Mouse (Mus musculus) forebrain, postnatal 0 days (tissue): ENCODE data around the gene Spdef. TPM values are rescaled to one million over a fixed set of nuclear protein-coding genes. Genes with fewer than 3 reads are reported as not detected.

Experiments used
- ATAC-seq: fragments of 200-750 bp; cut with Nextera tagmentation; 2 replicates; pipeline ENCODE4 v1.8.0; 2017; ENCODE audit warnings: mild to moderate bottlenecking, moderate library complexity
- DNase-seq: peaks from one replicate; pipeline ENCODE4 v3.0.0-alpha.2; 2015
- H3K27ac ChIP-seq: fragments of 300-500 bp; sonication (generic); 2 replicates; pipeline ENCODE4 v1.5.1; 2014; ENCODE audit warnings: low read depth, mild to moderate bottlenecking, antibody characterized with exemption, low read length, moderate library complexity, mixed read lengths
- H3K27me3 ChIP-seq: fragments of 300-500 bp; sonication (generic); 2 replicates; pipeline ENCODE4 v1.6.1; 2014; ENCODE audit warnings: mild to moderate bottlenecking, low read length, mixed read lengths; ENCODE audit not compliant: insufficient read depth
- H3K36me3 ChIP-seq: fragments of 300-500 bp; sonication (generic); 2 replicates; pipeline ENCODE4 v1.6.1; 2014; ENCODE audit warnings: mild to moderate bottlenecking, moderate library complexity; ENCODE audit not compliant: insufficient read depth
- H3K4me1 ChIP-seq: fragments of 300-500 bp; sonication (generic); 2 replicates; pipeline ENCODE4 v1.6.1; 2014; ENCODE audit warnings: antibody characterized with exemption; ENCODE audit not compliant: insufficient read depth
- H3K4me2 ChIP-seq: fragments of 300-500 bp; sonication (generic); 2 replicates; pipeline ENCODE4 v1.6.1; 2014; ENCODE audit warnings: low read depth, mild to moderate bottlenecking, moderate library complexity
- H3K4me3 ChIP-seq: fragments of 300-500 bp; sonication (generic); 2 replicates; pipeline ENCODE4 v1.5.1; 2014; ENCODE audit warnings: low read depth, low read length, mixed read lengths
- H3K9ac ChIP-seq: fragments of 300-500 bp; sonication (generic); 2 replicates; pipeline ENCODE4 v1.6.1; 2014; ENCODE audit warnings: mild to moderate bottlenecking
- H3K9me3 ChIP-seq: fragments of 300-500 bp; sonication (generic); 2 replicates; pipeline ENCODE4 v1.6.1; 2016; ENCODE audit warnings: low read length
- CTCF ChIP-seq: sonication (generic); IDR thresholded peaks from 2 replicates; pipeline ENCODE4 v1.5.1; 2016; ENCODE audit warnings: antibody characterized with exemption, control low read depth, low read depth
- WGBS: fragments of 180-500 bp; shearing (Covaris S2); extraction: QIAGEN DNeasy Blood & Tissue Kit; methylation state at CpG from one replicate; pipeline ENCODE4 v1.1.7; 2014; 5-methylcytosine and 5-hydroxymethylcytosine counted together
- polyA plus RNA-seq: library from polyadenylated mRNA; unstranded; fragments of >200 nt; fragmentation: Nextera tagmentation; extraction: Ambion mirVana; gene quantifications from 2 replicates; pipeline ENCODE4 v1.2.1, GENCODE M21; 2015
- total RNA-seq: library from RNA; depleted of rRNA; stranded (reverse); fragments of >200 nt; gene quantifications from 2 replicates; pipeline ENCODE4 v1.2.3, GENCODE M21; 2014

Spdef gene
- total and polyA plus RNA-seq, 2 experiments from 2014 or later, result 2.3 TPM

DNA sequence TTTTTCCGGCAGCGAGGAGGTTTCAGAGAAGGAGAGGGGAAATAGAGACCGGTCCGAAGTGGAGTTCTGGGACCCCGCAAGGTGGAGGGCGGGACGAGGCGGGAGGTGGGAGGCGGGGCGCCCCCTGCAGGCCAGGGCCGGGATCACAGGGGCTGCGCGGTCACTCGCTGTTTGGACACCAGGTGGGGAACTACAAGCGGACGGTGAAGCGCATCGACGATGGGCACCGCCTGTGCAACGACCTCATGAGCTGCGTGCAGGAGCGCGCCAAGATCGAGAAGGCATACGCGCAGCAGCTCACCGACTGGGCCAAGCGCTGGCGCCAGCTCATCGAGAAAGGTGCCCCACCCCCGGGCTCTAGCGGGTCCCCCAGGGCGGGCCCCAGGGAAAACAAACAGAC is 26.2 kb downstream of the Spdef start:
- peaks cover 12% of the 10 kb centered on the region for H3K36me3 ChIP-seq
- 0 out of 2 replicates have a peak overlapping the region, but pooled peaks have one; percentile 3 for H3K4me3 ChIP-seq
- TF ChIP-seq CTCF, result peak; percentile 74
- H3K9ac ChIP-seq, result no peak overlapping the region
- H3K4me1 ChIP-seq, result no peaks in the 10 kb centered on the region
- peak overlapping the region; percentile 47 for H3K4me2 ChIP-seq
- DNase-seq, result peak; percentile 35
- H3K27me3 ChIP-seq, result no peaks in the 10 kb centered on the region
- 5% methylated on average over 34 of the region's 34 CpGs for WGBS
- H3K27ac ChIP-seq, result no peak overlapping the region
- ATAC-seq, result no peak; the same call in 1 of the 2 replicates
- H3K9me3 ChIP-seq, result no peaks in the 10 kb centered on the region

- Histone ChIP-seq H3K9ac (no peak overlapping the region), H3K27ac (peak overlapping the region; percentile 50; the same call in 1 of the 2 replicates)
- ATAC-seq, result no peak
Observed at GRCm38 (mm10) chr17:27701856-27702255, 26.9 kb downstream of the Spdef start.

GRCm38 (mm10) chr17:27700812-27701211 is 27.9 kb downstream of the Spdef start:
- WGBS, result 80% methylated on average over 2 of the region's 2 CpGs
- Histone ChIP-seq H3K27me3 (no peaks in the 10 kb centered on the region), H3K36me3 (peaks cover 12% of the 10 kb centered on the region), H3K4me1 (no peaks in the 10 kb centered on the region), H3K9ac (no peak overlapping the region), H3K4me2 (no peak overlapping the region), H3K27ac (no peak overlapping the region), H3K9me3 (no peaks in the 10 kb centered on the region), H3K4me3 (no peak overlapping the region)
- DNase-seq, result no peak
- no peak for ATAC-seq
- no peak for TF ChIP-seq CTCF

More at GRCm38 (mm10) chr17:27701856-27702255, 26.9 kb downstream of the Spdef start:
- TF ChIP-seq CTCF, result 0 out of 2 replicates have a peak, but pooled peaks have one; percentile 12
- H3K27me3 ChIP-seq, result no peaks in the 10 kb centered on the region
- H3K9me3 ChIP-seq, result no peaks in the 10 kb centered on the region
- no peak for DNase-seq
- peaks cover 12% of the 10 kb centered on the region for H3K36me3 ChIP-seq
- H3K4me1 ChIP-seq, result no peaks in the 10 kb centered on the region
- no peak overlapping the region for H3K4me2 ChIP-seq
- 81% methylated on average over 6 of the region's 6 CpGs for WGBS
- H3K4me3 ChIP-seq, result no peak overlapping the region

DNA sequence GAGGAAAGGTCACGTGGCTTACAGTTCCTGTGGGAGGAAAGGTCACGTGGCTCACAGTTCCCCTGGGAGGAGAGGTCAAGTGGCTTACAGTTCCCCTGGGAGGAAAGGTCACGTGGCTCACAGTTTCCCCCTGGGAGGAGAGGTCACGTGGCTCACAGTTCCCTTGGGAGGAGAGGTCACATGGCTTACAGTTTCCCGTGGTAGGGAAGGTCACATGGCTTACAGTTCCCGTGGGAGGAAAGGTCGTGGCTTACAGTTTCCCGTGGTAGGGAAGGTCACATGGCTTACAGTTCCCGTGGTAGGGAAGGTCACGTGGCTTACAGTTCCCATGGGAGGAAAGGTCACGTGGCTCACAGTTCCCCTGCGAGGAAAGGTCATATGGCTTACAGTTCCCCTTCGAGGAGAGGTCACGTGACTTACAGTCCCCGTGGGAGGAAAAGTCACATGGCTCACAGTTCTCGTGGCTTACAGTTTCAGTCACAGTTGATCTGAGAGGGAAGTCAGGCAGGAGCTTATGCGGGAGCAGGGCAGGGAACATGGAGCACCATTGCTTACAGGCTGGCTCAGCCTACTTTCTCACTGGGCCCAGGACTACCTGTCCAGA is 29.0 kb downstream of the Spdef start:
- Histone ChIP-seq H3K36me3 (peaks cover 8% of the 10 kb centered on the region; the same call in 1 of the 2 replicates), H3K27ac (no peak overlapping the region), H3K4me2 (no peak overlapping the region), H3K9ac (no peak overlapping the region), H3K9me3 (no peaks in the 10 kb centered on the region), H3K27me3 (no peaks in the 10 kb centered on the region), H3K4me1 (no peaks in the 10 kb centered on the region), H3K4me3 (no peak overlapping the region)
- no peak for TF ChIP-seq CTCF
- ATAC-seq (no peak), DNase-seq (no peak)
- 90% methylated on average over 17 of the region's 17 CpGs for WGBS

- 77% methylated on average over 14 of the region's 14 CpGs for WGBS
- no peak overlapping the region for H3K4me3 ChIP-seq
- no peaks in the 10 kb centered on the region for H3K4me1 ChIP-seq
- H3K4me2 ChIP-seq, result no peak overlapping the region
- no peaks in the 10 kb centered on the region for H3K27me3 ChIP-seq
- no peaks in the 10 kb centered on the region for H3K36me3 ChIP-seq
- DNase-seq (no peak), ATAC-seq (peak; percentile 20; the same call in 1 of the 2 replicates)
- H3K27ac ChIP-seq, result no peak overlapping the region
- no peak for TF ChIP-seq CTCF
- no peaks in the 10 kb centered on the region for H3K9me3 ChIP-seq
- no peak overlapping the region for H3K9ac ChIP-seq
Observed at GRCm38 (mm10) chr17:27690993-27691693, 37.6 kb downstream of the Spdef start.

- WGBS, result 33% methylated on average over 5 of the region's 5 CpGs
- H3K36me3 ChIP-seq, result no peaks in the 10 kb centered on the region
- peak overlapping the region; percentile 61 for H3K4me3 ChIP-seq
- H3K4me1 ChIP-seq, result no peaks in the 10 kb centered on the region
- H3K9me3 ChIP-seq, result no peaks in the 10 kb centered on the region
- H3K27ac ChIP-seq, result no peak overlapping the region
- DNase-seq (no peak), ATAC-seq (no peak)
- no peak for TF ChIP-seq CTCF
- peak overlapping the region; percentile 97 for H3K4me2 ChIP-seq
- H3K27me3 ChIP-seq, result no peaks in the 10 kb centered on the region
- H3K9ac ChIP-seq, result peak overlapping the region; percentile 79; the same call in 1 of the 2 replicates
Observed at GRCm38 (mm10) chr17:27686395-27686794, 42.4 kb downstream of the Spdef start.

- H3K4me3 ChIP-seq, result peak overlapping the region; percentile 61
- H3K9ac ChIP-seq, result peak overlapping the region; percentile 79
- H3K4me2 ChIP-seq, result peak overlapping the region; percentile 97
- 0 out of 2 replicates have a peak, but pooled peaks cover 4% of the 10 kb centered on the region for H3K9me3 ChIP-seq
- 0 out of 2 replicates have a peak overlapping the region, but pooled peaks have one; percentile 45 for H3K27ac ChIP-seq
- peak; percentile 42 for ATAC-seq
- H3K27me3 ChIP-seq, result no peaks in the 10 kb centered on the region
- 5% methylated on average over 11 of the region's 11 CpGs for WGBS
- no peaks in the 10 kb centered on the region for H3K36me3 ChIP-seq
- H3K4me1 ChIP-seq, result no peaks in the 10 kb centered on the region
- DNase-seq, result no peak
- no peak for TF ChIP-seq CTCF
Observed at GRCm38 (mm10) chr17:27685550-27685913, 43.2 kb downstream of the Spdef start.
